Mouse (Mus musculus): ENCODE data around the gene Cela3b. TPM values are rescaled to one million over a fixed set of nuclear protein-coding genes. Genes with fewer than 3 reads are reported as not detected.

Gene Cela3b
- polyA plus RNA-seq, 1 experiment from 2014 or later: not detected

DNA sequence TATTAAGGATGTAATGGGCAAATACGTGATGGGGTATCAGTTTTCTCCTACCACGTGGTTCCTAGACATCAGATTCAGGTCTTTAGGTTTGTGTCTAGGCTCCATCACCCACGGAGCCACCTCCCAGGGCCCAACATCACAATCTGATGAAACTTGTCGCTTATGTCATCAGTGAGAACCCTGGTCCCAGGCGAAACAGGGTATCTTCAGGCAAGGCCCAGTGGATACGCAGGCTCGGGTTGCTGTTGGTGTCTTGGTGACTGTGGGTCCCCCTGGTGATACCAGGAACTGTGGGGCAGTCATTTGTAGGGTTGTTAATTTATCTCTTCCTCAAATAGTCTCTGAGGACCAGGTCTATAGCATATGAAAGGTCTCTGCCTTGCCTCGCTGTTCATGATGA, 42.9 kb upstream of the Cela3b start:
- no peak for DNase-seq (ENCODE audit: low spot score)
- 90% methylated on average over 8 of the region's 8 CpGs for WGBS
- H3K27ac ChIP-seq: no peak overlapping the region
- no peaks in the 10 kb centered on the region for H3K27me3 ChIP-seq (ENCODE audit: control insufficient read depth, insufficient read depth, low read length)
- no peak overlapping the region for H3K4me3 ChIP-seq (replicated peaks; ENCODE audit: low read length)
- H3K4me2 ChIP-seq (replicated peaks): no peak overlapping the region
- no peak for ATAC-seq (ENCODE audit: low FRiP score)
- H3K9me3 ChIP-seq (ENCODE audit: control insufficient read depth, low read length): no peaks in the 10 kb centered on the region
- no peak overlapping the region for H3K9ac ChIP-seq
- no peaks in the 10 kb centered on the region for H3K36me3 ChIP-seq (replicated peaks; ENCODE audit: control insufficient read depth, insufficient read depth)
- H3K4me1 ChIP-seq (replicated peaks; ENCODE audit: control insufficient read depth, insufficient read depth, low read length): peaks cover 23% of the 10 kb centered on the region; the same call in 1 of the 2 replicates

GRCm38 (mm10) chr4:137471326-137471725, 41.0 kb upstream of the Cela3b start:
- Histone ChIP-seq H3K4me3 (replicated peaks; ENCODE audit: low read length) (no peak overlapping the region), H3K9me3 (ENCODE audit: control insufficient read depth, low read length) (no peaks in the 10 kb centered on the region), H3K4me1 (replicated peaks; ENCODE audit: control insufficient read depth, insufficient read depth, low read length) (peaks cover 21% of the 10 kb centered on the region; the same call in 1 of the 2 replicates), H3K36me3 (replicated peaks; ENCODE audit: control insufficient read depth, insufficient read depth) (no peaks in the 10 kb centered on the region), H3K27me3 (ENCODE audit: control insufficient read depth, insufficient read depth, low read length) (no peaks in the 10 kb centered on the region), H3K9ac (no peak overlapping the region), H3K27ac (no peak overlapping the region), H3K4me2 (replicated peaks) (peak overlapping the region; percentile 8; the same call in 1 of the 2 replicates)
- ATAC-seq (ENCODE audit: low FRiP score) (no peak), DNase-seq (ENCODE audit: low spot score) (no peak)
- WGBS: 79% methylated on average over 8 of the region's 8 CpGs

- Histone ChIP-seq H3K4me2 (replicated peaks) (peak overlapping the region; percentile 97), H3K27ac (no peak overlapping the region), H3K9ac (no peak overlapping the region), H3K27me3 (ENCODE audit: control insufficient read depth, insufficient read depth, low read length) (no peaks in the 10 kb centered on the region), H3K4me1 (replicated peaks; ENCODE audit: control insufficient read depth, insufficient read depth, low read length) (peaks cover 18% of the 10 kb centered on the region; the same call in 1 of the 2 replicates), H3K9me3 (ENCODE audit: control insufficient read depth, low read length) (no peaks in the 10 kb centered on the region), H3K36me3 (replicated peaks; ENCODE audit: control insufficient read depth, insufficient read depth) (no peaks in the 10 kb centered on the region), H3K4me3 (replicated peaks; ENCODE audit: low read length) (no peak overlapping the region)
- DNase-seq (ENCODE audit: low spot score) (no peak), ATAC-seq (ENCODE audit: low FRiP score) (no peak)
- 67% methylated on average over 9 of the region's 9 CpGs for WGBS
These were observed 40.5 kb upstream of the Cela3b start for GRCm38 (mm10) chr4:137470701-137471317.

DNA sequence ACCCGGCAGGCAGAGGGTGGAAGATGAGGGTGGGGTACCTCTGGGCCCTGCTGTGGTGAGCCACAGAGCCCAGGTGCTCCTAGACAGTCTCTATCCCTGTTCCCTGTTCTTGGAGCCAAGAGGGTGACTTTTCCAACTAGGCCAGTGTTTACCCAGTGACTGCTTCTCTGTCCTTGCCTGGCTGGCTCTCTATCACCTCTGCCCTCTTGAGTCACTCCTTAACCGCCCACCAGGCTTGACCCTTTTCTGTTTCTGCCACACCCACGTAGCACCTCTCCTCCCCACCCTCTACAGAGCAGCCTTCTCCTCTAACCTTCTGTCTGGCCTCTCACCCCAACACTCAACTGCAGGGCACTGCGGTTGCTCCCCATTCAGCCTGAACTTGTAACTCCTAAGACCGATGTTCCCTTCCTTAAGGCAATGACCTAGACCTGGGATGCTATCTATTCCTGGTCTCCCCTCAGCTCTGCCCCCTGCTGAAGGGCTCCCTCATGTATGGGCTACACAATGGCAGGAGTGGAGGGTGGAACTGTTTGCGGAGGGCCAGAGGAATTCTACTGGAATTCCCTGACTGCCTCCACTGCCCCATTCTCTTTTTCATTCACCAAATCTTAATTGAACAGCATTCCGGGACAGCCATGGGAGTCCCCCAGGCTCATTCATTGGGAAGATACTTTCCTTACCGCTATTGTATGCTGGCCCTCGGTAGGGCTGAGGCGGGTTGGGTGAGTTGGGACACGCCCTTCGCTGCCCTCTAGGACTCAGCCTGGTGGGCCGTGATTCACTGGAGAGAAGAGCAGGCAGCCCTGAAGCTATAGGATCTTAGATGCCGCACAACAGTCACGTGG, 39.7 kb upstream of the Cela3b start:
- 31% methylated on average over 15 of the region's 15 CpGs for WGBS
- H3K4me1 ChIP-seq (replicated peaks; ENCODE audit: control insufficient read depth, insufficient read depth, low read length): peaks cover 18% of the 10 kb centered on the region; the same call in 1 of the 2 replicates
- no peak for ATAC-seq (ENCODE audit: low FRiP score)

DNA sequence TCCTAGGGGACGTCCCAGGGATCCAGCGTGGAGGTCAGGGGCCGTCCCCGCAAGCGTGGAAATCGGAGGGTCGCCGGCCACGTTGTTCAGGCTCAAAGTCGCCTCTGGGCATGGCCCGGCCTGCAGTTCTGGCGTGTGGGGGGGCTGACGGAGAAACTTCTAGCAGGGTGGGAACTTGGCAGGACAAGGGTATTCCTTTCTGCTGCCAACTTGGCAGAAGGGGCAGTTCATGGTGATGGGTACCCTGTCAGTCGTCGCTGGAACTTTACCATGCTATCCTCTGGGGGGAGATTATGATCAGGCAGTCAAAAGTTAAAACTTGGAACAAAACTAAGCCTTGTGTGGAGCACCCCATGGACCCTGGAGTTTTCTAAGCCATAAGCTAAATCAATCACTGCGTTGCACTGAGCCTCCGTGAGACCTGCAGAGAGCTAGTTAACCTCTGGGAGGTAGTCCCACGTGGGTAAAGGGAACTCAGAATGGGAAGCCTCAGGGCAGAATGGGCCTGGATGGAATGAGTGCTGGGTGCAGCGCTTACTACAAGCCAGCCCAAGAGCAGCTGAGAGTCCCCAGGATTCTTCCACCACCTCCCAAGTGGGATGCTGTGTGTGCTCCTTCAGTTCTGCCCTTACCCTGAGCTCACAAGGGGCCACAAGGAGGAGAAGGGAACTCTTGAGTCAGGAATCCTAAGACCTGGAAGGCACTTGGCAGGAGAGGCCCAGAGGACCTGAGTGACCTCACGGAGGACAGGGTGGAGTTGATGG, 38.9 kb upstream of the Cela3b start:
- Histone ChIP-seq H3K4me1 (replicated peaks; ENCODE audit: control insufficient read depth, insufficient read depth, low read length) (peaks cover 18% of the 10 kb centered on the region; the same call in 1 of the 2 replicates), H3K36me3 (replicated peaks; ENCODE audit: control insufficient read depth, insufficient read depth) (no peaks in the 10 kb centered on the region), H3K4me3 (replicated peaks; ENCODE audit: low read length) (peak overlapping the region; percentile 54), H3K9me3 (ENCODE audit: control insufficient read depth, low read length) (no peaks in the 10 kb centered on the region), H3K4me2 (replicated peaks) (peak overlapping the region; percentile 97), H3K27me3 (ENCODE audit: control insufficient read depth, insufficient read depth, low read length) (no peaks in the 10 kb centered on the region), H3K9ac (peak overlapping the region; percentile 63), H3K27ac (peak overlapping the region; percentile 38; the same call in 1 of the 2 replicates)
- 4% methylated on average over 20 of the region's 20 CpGs for WGBS
- ATAC-seq (ENCODE audit: low FRiP score) (peak; percentile 1; the same call in 1 of the 2 replicates), DNase-seq (ENCODE audit: low spot score) (peak; percentile 59)

More for the DNA sequence above, 39.7 kb upstream of the Cela3b start:
- no peak for DNase-seq (ENCODE audit: low spot score)
- H3K4me3 ChIP-seq (replicated peaks; ENCODE audit: low read length): peak overlapping the region; percentile 54; the same call in 1 of the 2 replicates
- peak overlapping the region; percentile 97 for H3K4me2 ChIP-seq (replicated peaks)
- H3K9me3 ChIP-seq (ENCODE audit: control insufficient read depth, low read length): no peaks in the 10 kb centered on the region
- no peak overlapping the region for H3K27ac ChIP-seq
- H3K27me3 ChIP-seq (ENCODE audit: control insufficient read depth, insufficient read depth, low read length): no peaks in the 10 kb centered on the region
- H3K9ac ChIP-seq: no peak overlapping the region; the same call in 1 of the 2 replicates
- no peaks in the 10 kb centered on the region for H3K36me3 ChIP-seq (replicated peaks; ENCODE audit: control insufficient read depth, insufficient read depth)

DNA sequence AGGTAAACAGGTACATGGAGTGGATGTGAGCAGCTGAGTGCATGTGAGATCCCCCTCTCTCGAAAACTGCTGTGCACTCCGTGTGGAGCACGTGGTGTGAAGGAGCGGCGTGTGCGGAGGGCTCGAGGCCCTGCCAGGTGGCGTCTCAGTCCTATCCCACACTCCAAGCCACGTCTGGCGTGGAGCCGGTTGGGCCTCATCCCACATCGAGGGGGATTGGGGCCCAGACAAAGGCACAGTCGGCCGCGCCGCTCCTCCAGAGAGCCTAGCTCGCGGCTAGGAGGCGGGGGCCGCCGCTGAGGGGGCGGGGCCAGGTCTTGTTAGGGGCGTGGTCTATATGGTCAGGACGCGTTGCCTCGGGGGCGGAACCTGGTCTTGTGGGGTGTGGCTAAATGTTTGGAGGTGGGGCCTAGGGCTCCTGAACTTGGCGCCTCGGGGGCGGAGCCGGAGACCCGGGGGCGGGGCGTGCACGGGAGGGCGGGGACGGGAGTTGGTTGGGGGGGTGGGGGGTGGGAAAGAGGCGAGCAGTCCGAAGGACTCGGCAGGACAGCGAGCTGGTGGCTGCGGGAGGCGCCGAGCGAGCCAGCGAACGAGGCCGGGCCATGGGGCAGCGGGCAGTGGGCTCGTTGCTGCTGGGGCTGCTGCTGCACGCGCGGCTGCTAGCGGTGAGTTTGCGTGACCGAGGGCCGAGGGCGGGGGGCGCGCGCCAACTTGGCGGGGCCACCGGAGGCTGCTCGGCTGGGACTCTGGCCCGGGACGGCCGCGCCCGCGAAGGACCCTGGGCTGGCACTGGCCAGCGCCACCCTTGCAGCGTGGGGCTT, 38.1 kb upstream of the Cela3b start, which contains the start of gene Hspg2:
Gene Hspg2 (plus strand): TSS at position 510 of the 821 bp plus-strand sequence.
- Histone ChIP-seq H3K9me3 (ENCODE audit: control insufficient read depth, low read length) (no peaks in the 10 kb centered on the region), H3K4me1 (replicated peaks; ENCODE audit: control insufficient read depth, insufficient read depth, low read length) (peaks cover 18% of the 10 kb centered on the region; the same call in 1 of the 2 replicates), H3K4me2 (replicated peaks) (peak within 1 kb of the TSS; percentile 97), H3K27ac (peak within 1 kb of the TSS; percentile 43), H3K4me3 (replicated peaks; ENCODE audit: low read length) (peak within 1 kb of the TSS; percentile 54), H3K27me3 (ENCODE audit: control insufficient read depth, insufficient read depth, low read length) (no peaks in the 10 kb centered on the region), H3K9ac (peak within 1 kb of the TSS; percentile 63), H3K36me3 (replicated peaks; ENCODE audit: control insufficient read depth, insufficient read depth) (no peaks in the 10 kb centered on the region)
- ATAC-seq (ENCODE audit: low FRiP score): peak; percentile 87
- peak; percentile 90 for DNase-seq (ENCODE audit: low spot score)
- WGBS: under 1% methylated on average over 71 of the region's 72 CpGs

GRCm38 (mm10) chr4:137467525-137467924, 37.2 kb upstream of the Cela3b start:
- no peaks in the 10 kb centered on the region for H3K27me3 ChIP-seq (ENCODE audit: control insufficient read depth, insufficient read depth, low read length)
- peaks cover 18% of the 10 kb centered on the region; the same call in 1 of the 2 replicates for H3K4me1 ChIP-seq (replicated peaks; ENCODE audit: control insufficient read depth, insufficient read depth, low read length)
- no peak overlapping the region for H3K9ac ChIP-seq
- no peak overlapping the region for H3K27ac ChIP-seq
- DNase-seq (ENCODE audit: low spot score) (no peak), ATAC-seq (ENCODE audit: low FRiP score) (no peak)
- H3K9me3 ChIP-seq (ENCODE audit: control insufficient read depth, low read length): no peaks in the 10 kb centered on the region
- no peaks in the 10 kb centered on the region for H3K36me3 ChIP-seq (replicated peaks; ENCODE audit: control insufficient read depth, insufficient read depth)
- WGBS: 90% methylated on average over 2 of the region's 2 CpGs
- no peak overlapping the region for H3K4me2 ChIP-seq (replicated peaks)
- no peak overlapping the region for H3K4me3 ChIP-seq (replicated peaks; ENCODE audit: low read length)

DNA sequence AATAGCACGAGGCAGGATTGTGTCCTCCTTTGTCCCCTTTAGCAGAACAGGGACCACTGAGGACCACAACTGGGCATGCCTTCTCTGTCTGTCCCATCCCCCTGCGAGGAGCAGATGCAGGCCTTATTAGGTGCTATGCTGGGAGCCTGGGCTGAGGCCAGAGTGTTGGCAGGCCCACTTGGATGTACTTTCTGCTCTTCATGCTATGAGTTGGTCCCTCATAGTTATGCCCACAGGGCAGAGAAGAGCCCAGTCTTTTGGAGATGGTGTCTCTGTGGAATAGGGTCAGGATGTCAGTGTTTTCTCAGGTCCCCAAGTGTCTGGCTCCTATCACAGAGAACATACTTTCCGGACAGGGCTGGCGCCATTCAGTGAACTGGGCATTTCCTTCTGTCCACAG, 36.7 kb upstream of the Cela3b start:
- ATAC-seq (ENCODE audit: low FRiP score): no peak
- Histone ChIP-seq H3K9me3 (ENCODE audit: control insufficient read depth, low read length) (no peaks in the 10 kb centered on the region), H3K4me3 (replicated peaks; ENCODE audit: low read length) (no peak overlapping the region), H3K36me3 (replicated peaks; ENCODE audit: control insufficient read depth, insufficient read depth) (no peaks in the 10 kb centered on the region), H3K27me3 (ENCODE audit: control insufficient read depth, insufficient read depth, low read length) (no peaks in the 10 kb centered on the region), H3K4me2 (replicated peaks) (no peak overlapping the region), H3K27ac (no peak overlapping the region), H3K4me1 (replicated peaks; ENCODE audit: control insufficient read depth, insufficient read depth, low read length) (peaks cover 18% of the 10 kb centered on the region; the same call in 1 of the 2 replicates), H3K9ac (no peak overlapping the region)
- DNase-seq (ENCODE audit: low spot score): no peak
- 78% methylated on average over 4 of the region's 4 CpGs for WGBS

Measured in hindbrain, embryonic 14.5 days (tissue).